Mouse (Mus musculus) limb, embryonic 14.5 days (tissue): ENCODE results near the gene Thbs2. TPM values are rescaled to one million over a fixed set of nuclear protein-coding genes. Genes with fewer than 3 reads are reported as not detected.

Source experiments
- ATAC-seq: fragments of 200-750 bp; cut with Nextera tagmentation; 2 replicates; pipeline ENCODE4 v1.8.0; 2017; ENCODE audit warnings: low read depth, moderate number of reproducible peaks, moderate TSS enrichment; ENCODE audit not compliant: low FRiP score
- DNase-seq: peaks from one replicate; pipeline ENCODE4 v3.0.0-alpha.2; 2015; ENCODE audit warnings: low spot score
- H3K27ac ChIP-seq: fragments of 300-500 bp; sonication (generic); replicated peaks from 2 replicates; pipeline ENCODE4 v1.5.1; 2014; ENCODE audit warnings: low read depth, mild to moderate bottlenecking, low read length, moderate library complexity, mixed read lengths
- H3K27me3 ChIP-seq: fragments of 300-500 bp; sonication (generic); 2 replicates; pipeline ENCODE4 v1.6.1; 2014; ENCODE audit warnings: low read length, mixed read lengths; ENCODE audit not compliant: control insufficient read depth, insufficient read depth
- H3K36me3 ChIP-seq: fragments of 300-500 bp; sonication (generic); 2 replicates; pipeline ENCODE4 v1.6.1; 2014; ENCODE audit warnings: mild to moderate bottlenecking, low read length, moderate library complexity, mixed read lengths; ENCODE audit not compliant: control insufficient read depth, insufficient read depth
- H3K4me1 ChIP-seq: fragments of 300-500 bp; sonication (generic); 2 replicates; pipeline ENCODE4 v1.6.1; 2014; ENCODE audit warnings: antibody characterized with exemption, low read length, mixed read lengths; ENCODE audit not compliant: control insufficient read depth, insufficient read depth
- H3K4me2 ChIP-seq: fragments of 300-500 bp; sonication (generic); replicated peaks from 2 replicates; pipeline ENCODE4 v1.6.1; 2014; ENCODE audit warnings: low read depth, mild to moderate bottlenecking, low read length, moderate library complexity; ENCODE audit not compliant: severe bottlenecking
- H3K4me3 ChIP-seq: fragments of 300-500 bp; sonication (generic); replicated peaks from 2 replicates; pipeline ENCODE4 v1.5.1; 2014; ENCODE audit warnings: low read length
- H3K9ac ChIP-seq: fragments of 300-500 bp; sonication (generic); 2 replicates; pipeline ENCODE4 v1.6.1; 2014; ENCODE audit warnings: mild to moderate bottlenecking, low read depth, low read length, moderate library complexity; ENCODE audit not compliant: severe bottlenecking
- H3K9me3 ChIP-seq: fragments of 300-500 bp; sonication (generic); 2 replicates; pipeline ENCODE4 v1.6.1; 2016; ENCODE audit warnings: low read length; ENCODE audit not compliant: control insufficient read depth
- POLR2A ChIP-seq: fragments of 200-500 bp; IDR thresholded peaks from 2 replicates; pipeline ENCODE4 v1.8.0; 2012; ENCODE audit warnings: inconsistent platforms, mild to moderate bottlenecking, moderate library complexity, borderline replicate concordance; ENCODE audit not compliant: insufficient read depth, insufficient read length; ENCODE audit errors: extremely low read depth
- WGBS: fragments of 180-500 bp; shearing (Covaris S2); extraction: QIAGEN DNeasy Blood & Tissue Kit; methylation state at CpG from one replicate; pipeline ENCODE4 v1.1.7; 2014; 5-methylcytosine and 5-hydroxymethylcytosine counted together
- polyA plus RNA-seq, 2 experiments: library from polyadenylated mRNA; depleted of rRNA in 1 of 2; stranded (reverse) in 1 of 2; unstranded in 1 of 2; fragments of >200 nt; fragmentation: Nextera tagmentation in 1 of 2; extraction: Ambion mirVana in 1 of 2; gene quantifications; 2 replicates each; pipeline versions ENCODE4 v1.2.1 to v1.2.3; 2012 to 2014

The Thbs2 gene
- polyA plus RNA-seq, 2 experiments: 78.6 to 92.6 TPM

DNA sequence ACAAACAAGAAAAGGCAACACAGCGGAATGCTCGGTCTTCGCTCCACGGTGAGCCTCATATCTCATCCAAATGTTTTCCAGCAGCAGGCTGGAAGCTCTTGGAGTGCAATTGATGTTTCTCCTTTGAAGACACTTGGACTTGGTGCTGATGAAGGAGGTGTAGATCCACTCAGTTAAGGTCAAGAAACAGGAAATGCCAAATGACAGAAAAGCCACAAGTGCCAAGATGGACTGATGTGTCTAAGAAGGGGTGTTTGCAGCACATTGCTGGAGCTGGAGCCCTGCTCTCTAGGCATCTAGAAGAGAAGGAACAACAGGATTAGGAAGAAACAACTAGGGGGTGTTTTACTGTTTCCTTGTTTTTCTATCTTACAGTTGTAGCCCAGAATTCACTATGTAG is 26.8 kb downstream of the Thbs2 start:
- no peak for TF ChIP-seq POLR2A
- H3K27me3 ChIP-seq: no peaks in the 10 kb centered on the region
- WGBS: 76% methylated on average over 4 of the region's 4 CpGs
- H3K9ac ChIP-seq: no peak overlapping the region
- peaks cover 28% of the 10 kb centered on the region for H3K36me3 ChIP-seq
- H3K4me1 ChIP-seq: no peaks in the 10 kb centered on the region
- ATAC-seq (no peak), DNase-seq (no peak)
- H3K4me3 ChIP-seq: no peak overlapping the region
- H3K27ac ChIP-seq: no peak overlapping the region
- no peak overlapping the region for H3K4me2 ChIP-seq
- H3K9me3 ChIP-seq: no peaks in the 10 kb centered on the region

DNA sequence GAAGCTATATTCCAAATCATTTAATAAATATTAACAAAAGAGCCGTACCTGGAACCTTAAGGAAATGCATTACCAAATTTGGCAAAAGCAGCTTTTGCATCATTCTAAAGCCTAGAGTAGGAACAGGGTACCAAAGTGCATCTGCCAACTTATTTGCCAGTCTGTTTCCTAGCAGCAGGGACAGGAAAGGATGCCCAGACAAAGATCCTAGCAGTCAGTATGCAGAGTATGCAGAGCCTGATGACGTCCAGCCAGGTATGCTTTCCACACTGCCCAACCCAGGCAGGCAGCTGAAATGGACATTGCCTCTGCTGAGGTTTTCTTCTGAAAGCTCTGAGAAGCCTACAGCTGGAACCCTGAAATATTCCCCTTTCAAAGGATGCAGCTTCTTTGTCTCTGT is 27.6 kb downstream of the Thbs2 start:
- Histone ChIP-seq H3K9me3 (no peaks in the 10 kb centered on the region), H3K4me1 (no peaks in the 10 kb centered on the region), H3K36me3 (peaks cover 28% of the 10 kb centered on the region), H3K4me3 (no peak overlapping the region), H3K4me2 (no peak overlapping the region), H3K27ac (no peak overlapping the region), H3K27me3 (no peaks in the 10 kb centered on the region), H3K9ac (no peak overlapping the region)
- 85% methylated on average over 2 of the region's 2 CpGs for WGBS
- DNase-seq (no peak), ATAC-seq (no peak)
- no peak for TF ChIP-seq POLR2A

DNA sequence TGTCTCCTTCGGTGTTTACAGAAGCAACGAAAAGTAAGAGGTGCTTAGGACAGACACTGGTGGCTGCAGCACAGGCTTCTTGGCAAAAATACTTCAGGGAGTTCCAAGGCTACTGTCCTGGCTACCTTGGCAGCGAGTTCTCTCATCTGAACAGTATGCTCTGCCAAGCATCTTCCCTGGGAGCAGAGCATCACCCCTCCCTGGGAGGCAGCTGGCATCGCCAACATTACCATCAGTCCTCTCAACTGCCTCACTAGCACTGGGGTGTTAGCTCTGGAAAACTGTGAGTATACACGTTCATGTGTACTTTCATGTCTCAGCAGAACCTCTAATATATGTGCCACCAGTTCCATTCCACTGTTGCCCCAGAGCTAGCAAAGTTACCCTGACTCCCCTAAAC is 30.7 kb downstream of the Thbs2 start:
- Histone ChIP-seq H3K27me3 (no peaks in the 10 kb centered on the region), H3K27ac (no peak overlapping the region), H3K9me3 (no peaks in the 10 kb centered on the region), H3K4me3 (no peak overlapping the region), H3K9ac (no peak overlapping the region), H3K4me1 (no peaks in the 10 kb centered on the region), H3K36me3 (peaks cover 7% of the 10 kb centered on the region; the same call in 1 of the 2 replicates), H3K4me2 (no peak overlapping the region)
- no peak for TF ChIP-seq POLR2A
- ATAC-seq (no peak), DNase-seq (no peak)
- 92% methylated on average over 5 of the region's 5 CpGs for WGBS

DNA sequence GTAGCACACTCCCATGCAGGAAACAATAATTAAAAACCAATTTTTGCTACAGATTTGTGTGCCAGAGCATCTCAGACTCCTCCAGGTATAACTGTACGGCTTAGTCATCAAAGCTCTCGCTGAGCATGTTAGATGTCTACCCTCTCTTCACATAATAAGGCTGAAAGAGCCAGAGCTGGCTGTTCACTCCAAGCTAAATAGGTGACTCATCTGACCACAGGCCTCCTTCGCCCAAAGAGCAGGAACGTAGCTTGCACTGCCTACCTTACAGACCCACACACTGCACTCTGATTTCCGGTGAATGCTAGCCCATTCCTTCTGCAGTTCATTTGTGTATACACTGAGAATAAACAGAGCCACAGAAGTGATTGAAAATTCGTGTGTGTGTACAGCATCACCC is 31.6 kb downstream of the Thbs2 start:
- WGBS: 80% methylated on average over 6 of the region's 6 CpGs
- TF ChIP-seq POLR2A: no peak
- H3K27me3 ChIP-seq: no peaks in the 10 kb centered on the region
- no peak overlapping the region for H3K9ac ChIP-seq
- ATAC-seq: no peak
- no peak for DNase-seq
- H3K4me1 ChIP-seq: no peaks in the 10 kb centered on the region
- no peak overlapping the region for H3K4me3 ChIP-seq
- H3K27ac ChIP-seq: no peak overlapping the region
- no peaks in the 10 kb centered on the region for H3K36me3 ChIP-seq
- H3K9me3 ChIP-seq: no peaks in the 10 kb centered on the region
- H3K4me2 ChIP-seq: no peak overlapping the region

DNA sequence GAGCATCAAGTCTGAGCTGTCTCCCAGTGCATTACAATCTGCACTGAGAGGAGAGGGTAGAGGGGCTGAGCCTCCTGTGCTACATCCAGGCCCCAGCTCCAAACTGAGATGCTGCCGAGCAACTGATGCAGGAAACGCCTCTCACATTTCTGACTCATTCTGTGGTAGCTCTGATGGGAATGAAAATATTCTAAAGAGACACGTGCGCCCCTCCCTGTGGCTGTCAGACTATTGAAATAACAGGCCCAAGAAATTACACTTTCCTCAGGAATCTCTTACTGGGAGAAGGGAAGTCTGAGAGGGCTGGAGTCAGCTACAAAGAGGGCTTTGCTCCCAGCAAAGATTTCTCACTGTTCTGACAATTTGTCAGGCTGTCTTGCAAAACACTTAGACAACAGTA is 34.3 kb downstream of the Thbs2 start:
- Histone ChIP-seq H3K9ac (no peak overlapping the region), H3K27me3 (no peaks in the 10 kb centered on the region), H3K4me2 (no peak overlapping the region), H3K4me1 (peaks cover 2% of the 10 kb centered on the region; the same call in 1 of the 2 replicates), H3K36me3 (no peaks in the 10 kb centered on the region), H3K27ac (no peak overlapping the region), H3K9me3 (no peaks in the 10 kb centered on the region), H3K4me3 (no peak overlapping the region)
- no peak for ATAC-seq
- no peak for TF ChIP-seq POLR2A
- WGBS: 76% methylated on average over 4 of the region's 4 CpGs
- no peak for DNase-seq

DNA sequence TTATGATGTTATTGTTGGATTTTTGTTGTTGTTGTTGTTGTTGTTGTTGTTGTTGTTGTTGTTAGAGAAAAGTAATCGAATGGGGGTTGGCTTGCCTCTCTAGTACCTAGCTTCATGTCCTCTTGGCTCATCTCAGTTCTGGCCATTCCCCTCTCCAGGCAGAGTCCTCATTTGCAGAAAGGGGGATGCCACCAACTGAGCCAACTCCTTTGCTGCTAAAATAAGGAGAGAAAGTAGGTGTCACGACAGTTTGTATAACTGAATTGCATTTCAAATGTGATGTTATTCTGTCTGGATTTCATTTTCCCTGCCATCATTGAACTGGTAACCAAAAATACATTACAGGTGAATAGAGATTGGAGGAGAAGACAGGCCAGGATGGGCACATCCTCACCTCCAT is 35.9 kb downstream of the Thbs2 start:
- peaks cover 2% of the 10 kb centered on the region; the same call in 1 of the 2 replicates for H3K4me1 ChIP-seq
- WGBS: 85% methylated on average over 2 of the region's 2 CpGs
- TF ChIP-seq POLR2A: no peak
- no peaks in the 10 kb centered on the region for H3K9me3 ChIP-seq
- no peak for DNase-seq
- no peak overlapping the region for H3K9ac ChIP-seq
- no peak overlapping the region for H3K27ac ChIP-seq
- ATAC-seq: no peak
- no peak overlapping the region for H3K4me2 ChIP-seq
- H3K36me3 ChIP-seq: no peaks in the 10 kb centered on the region
- no peak overlapping the region for H3K4me3 ChIP-seq
- H3K27me3 ChIP-seq: no peaks in the 10 kb centered on the region
